Mouse (Mus musculus) stomach, postnatal 0 days (tissue): ENCODE data around the gene Tmem178b. TPM values are rescaled to one million over a fixed set of nuclear protein-coding genes. Genes with fewer than 3 reads are reported as not detected.

Experiments used
- ATAC-seq: fragments of 200-750 bp; cut with Nextera tagmentation; 2 replicates; pipeline ENCODE4 v1.8.0; 2017; ENCODE audit not compliant: low FRiP score, low TSS enrichment
- DNase-seq: peaks from one replicate; pipeline ENCODE4 v3.0.0-alpha.2; 2016; ENCODE audit warnings: low spot score
- H3K27ac ChIP-seq: fragments of 300-500 bp; sonication (generic); replicated peaks from 2 replicates; pipeline ENCODE4 v1.5.1; 2014; ENCODE audit warnings: mild to moderate bottlenecking, control low read depth
- H3K27me3 ChIP-seq: fragments of 300-500 bp; sonication (generic); 2 replicates; pipeline ENCODE4 v1.6.1; 2014; ENCODE audit warnings: low read length; ENCODE audit not compliant: control insufficient read depth, insufficient read depth
- H3K36me3 ChIP-seq: fragments of 300-500 bp; sonication (generic); 2 replicates; pipeline ENCODE4 v1.6.1; 2014; ENCODE audit warnings: low read length, mixed read lengths; ENCODE audit not compliant: control insufficient read depth, insufficient read depth
- H3K4me1 ChIP-seq: fragments of 300-500 bp; sonication (generic); replicated peaks from 2 replicates; pipeline ENCODE4 v1.6.1; 2014; ENCODE audit warnings: antibody characterized with exemption; ENCODE audit not compliant: control insufficient read depth, insufficient read depth
- H3K4me2 ChIP-seq: fragments of 300-500 bp; sonication (generic); replicated peaks from 2 replicates; pipeline ENCODE4 v1.6.1; 2014; ENCODE audit warnings: low read depth, mild to moderate bottlenecking, control low read depth, moderate library complexity
- H3K4me3 ChIP-seq: fragments of 300-500 bp; sonication (generic); 2 replicates; pipeline ENCODE4 v1.5.1; 2014; ENCODE audit warnings: low read depth, low read length, control low read depth
- H3K9ac ChIP-seq: fragments of 300-500 bp; sonication (generic); 2 replicates; pipeline ENCODE4 v1.6.1; 2014; ENCODE audit warnings: mild to moderate bottlenecking, low read length, control low read depth, mixed read lengths
- H3K9me3 ChIP-seq: fragments of 300-500 bp; sonication (generic); 2 replicates; pipeline ENCODE4 v1.6.1; 2016; ENCODE audit warnings: low read length; ENCODE audit not compliant: control insufficient read depth
- CTCF ChIP-seq: IDR thresholded peaks from 2 replicates; pipeline ENCODE4 v1.5.1; 2016; ENCODE audit warnings: antibody characterized with exemption, low read depth, mild to moderate bottlenecking, moderate library complexity
- EP300 ChIP-seq: optimal IDR thresholded peaks from 2 replicates; pipeline ENCODE3; 2016; ENCODE audit warnings: antibody characterized with exemption
- WGBS: fragments of 180-500 bp; shearing (Covaris S2); extraction: QIAGEN DNeasy Blood & Tissue Kit; methylation state at CpG from one replicate; pipeline ENCODE4 v1.1.7; 2014; 5-methylcytosine and 5-hydroxymethylcytosine counted together
- polyA plus RNA-seq: library from polyadenylated mRNA; unstranded; fragments of >200 nt; fragmentation: Nextera tagmentation; extraction: Ambion mirVana; gene quantifications from 2 replicates; pipeline ENCODE4 v1.2.1, GENCODE M21; 2015

Tmem178b gene
- polyA plus RNA-seq, 1 experiment from 2014 or later, result 0.67 TPM

DNA sequence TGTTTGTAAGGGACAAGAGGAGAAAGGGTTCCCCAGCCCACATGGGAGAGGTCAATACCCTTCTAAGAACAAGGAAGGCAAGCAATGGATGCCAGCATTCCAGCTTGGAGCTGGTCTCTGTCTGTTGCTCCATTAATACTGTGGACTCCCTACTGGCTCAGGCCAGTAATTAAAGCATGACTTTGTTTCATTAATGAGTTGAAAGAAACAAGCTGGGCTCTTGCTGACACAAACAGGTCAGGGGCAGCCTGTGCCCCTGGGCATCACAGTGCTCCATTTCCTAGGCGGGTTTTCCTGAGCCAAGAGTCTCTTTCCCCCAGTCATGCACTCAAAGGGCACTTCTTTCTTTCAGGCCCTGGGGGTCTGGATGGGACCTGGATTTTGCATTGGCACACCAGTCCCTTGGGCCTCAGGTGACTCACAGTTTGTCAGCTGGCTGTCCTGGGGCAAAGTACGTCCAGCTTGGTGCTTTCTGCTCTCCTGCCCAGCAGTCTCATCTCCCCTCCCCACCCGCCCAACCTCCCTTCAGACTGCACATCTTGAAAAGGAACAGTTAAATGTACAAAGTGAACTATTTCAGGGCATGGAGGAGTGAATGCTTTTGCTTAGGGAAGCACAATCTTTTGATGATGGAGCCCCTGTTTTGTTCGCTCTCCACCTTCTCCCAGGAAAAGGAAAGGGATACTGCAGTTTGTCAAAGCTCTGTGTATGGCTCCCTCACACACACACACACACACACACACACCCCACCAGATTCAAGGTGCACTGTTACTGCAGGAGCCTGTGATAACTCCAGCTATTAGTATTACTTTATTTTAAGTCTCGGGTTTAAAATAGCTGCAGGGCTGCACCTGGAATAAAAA lies 188.5 kb downstream of the Tmem178b start:
- H3K4me2 ChIP-seq, result no peak overlapping the region
- H3K4me1 ChIP-seq, result no peaks in the 10 kb centered on the region
- H3K4me3 ChIP-seq, result no peak overlapping the region
- H3K36me3 ChIP-seq, result no peaks in the 10 kb centered on the region
- ATAC-seq (no peak), DNase-seq (no peak)
- no peaks in the 10 kb centered on the region for H3K27me3 ChIP-seq
- TF ChIP-seq CTCF (no peak), EP300 (no peak)
- WGBS, result 79% methylated on average over 5 of the region's 5 CpGs
- no peaks in the 10 kb centered on the region for H3K9me3 ChIP-seq
- H3K9ac ChIP-seq, result no peak overlapping the region
- H3K27ac ChIP-seq, result no peak overlapping the region

DNA sequence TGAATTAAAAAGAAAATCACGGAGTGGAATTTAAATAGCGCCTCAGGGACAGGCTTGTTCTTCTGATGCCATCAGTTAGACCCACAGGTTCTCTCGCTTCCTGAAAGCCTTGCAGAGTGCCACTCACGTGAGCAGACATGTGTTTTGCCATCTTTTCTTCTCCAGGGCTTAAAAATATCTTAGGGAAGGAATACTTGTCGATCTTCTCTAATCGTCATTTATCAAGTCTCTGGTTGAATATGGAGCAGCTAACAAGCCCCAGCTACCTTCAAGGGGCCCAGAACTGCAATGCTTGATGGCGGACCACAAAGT lies 189.1 kb downstream of the Tmem178b start:
- no peak overlapping the region for H3K4me2 ChIP-seq
- WGBS, result 80% methylated on average over 7 of the region's 7 CpGs
- H3K36me3 ChIP-seq, result no peaks in the 10 kb centered on the region
- no peaks in the 10 kb centered on the region for H3K27me3 ChIP-seq
- H3K9me3 ChIP-seq, result no peaks in the 10 kb centered on the region
- ATAC-seq (no peak), DNase-seq (no peak)
- H3K9ac ChIP-seq, result no peak overlapping the region
- H3K4me1 ChIP-seq, result no peaks in the 10 kb centered on the region
- no peak overlapping the region for H3K4me3 ChIP-seq
- no peak overlapping the region for H3K27ac ChIP-seq
- TF ChIP-seq CTCF (no peak), EP300 (no peak)

DNA sequence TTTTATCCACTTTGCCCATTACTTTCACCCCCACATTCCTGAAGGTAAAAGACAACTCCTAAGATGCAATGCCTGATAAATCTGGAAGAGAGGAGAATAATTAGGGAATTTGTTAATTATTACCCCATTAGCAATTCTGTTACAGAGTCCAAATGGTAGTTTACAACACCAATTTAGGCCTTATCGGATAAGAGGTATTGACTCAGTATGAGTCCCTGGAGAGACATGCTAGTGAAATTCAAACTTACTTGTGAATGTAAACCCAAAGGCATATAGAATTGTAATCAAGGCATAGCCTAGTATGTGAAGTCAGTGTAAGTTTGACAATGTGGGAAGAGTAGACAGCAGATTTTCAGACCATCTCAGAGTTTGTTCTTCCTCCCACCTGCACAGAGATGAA lies 190.4 kb downstream of the Tmem178b start:
- H3K36me3 ChIP-seq, result no peaks in the 10 kb centered on the region
- no peak for DNase-seq
- no peak for TF ChIP-seq EP300
- TF ChIP-seq CTCF, result no peak
- H3K9me3 ChIP-seq, result no peaks in the 10 kb centered on the region
- H3K27me3 ChIP-seq, result no peaks in the 10 kb centered on the region
- no peak for ATAC-seq
- no peak overlapping the region for H3K27ac ChIP-seq
- no peak overlapping the region for H3K4me3 ChIP-seq
- no peak overlapping the region for H3K9ac ChIP-seq
- no peaks in the 10 kb centered on the region for H3K4me1 ChIP-seq
- 83% methylated on average over 1 of the region's 1 CpGs for WGBS
- H3K4me2 ChIP-seq, result no peak overlapping the region

DNA sequence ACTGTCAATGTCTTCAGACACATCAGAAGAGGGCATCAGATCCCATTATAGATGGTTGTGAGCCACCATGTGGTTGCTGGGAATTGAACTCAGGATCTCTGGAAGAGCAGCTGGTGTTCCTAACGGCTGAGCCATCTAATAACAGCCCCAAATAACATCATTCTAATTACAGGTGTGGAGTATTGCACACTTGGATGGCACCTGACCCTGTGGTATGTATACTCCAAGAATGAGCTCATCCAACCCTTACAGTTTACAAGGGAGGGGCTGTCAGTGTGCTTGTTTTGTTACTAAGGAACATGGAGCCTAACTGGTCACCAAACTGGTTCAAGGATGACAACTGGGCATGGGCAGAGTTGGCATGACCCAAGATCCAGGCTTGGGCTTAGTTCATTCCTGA lies 190.8 kb downstream of the Tmem178b start:
- H3K9me3 ChIP-seq, result no peaks in the 10 kb centered on the region
- ATAC-seq, result no peak
- no peak overlapping the region for H3K27ac ChIP-seq
- no peak overlapping the region for H3K4me3 ChIP-seq
- no peaks in the 10 kb centered on the region for H3K4me1 ChIP-seq
- no peak overlapping the region for H3K4me2 ChIP-seq
- H3K9ac ChIP-seq, result no peak overlapping the region
- no peaks in the 10 kb centered on the region for H3K27me3 ChIP-seq
- WGBS, result 70% methylated on average over 1 of the region's 1 CpGs
- H3K36me3 ChIP-seq, result no peaks in the 10 kb centered on the region
- DNase-seq, result no peak
- no peak for TF ChIP-seq CTCF
- TF ChIP-seq EP300, result no peak

DNA sequence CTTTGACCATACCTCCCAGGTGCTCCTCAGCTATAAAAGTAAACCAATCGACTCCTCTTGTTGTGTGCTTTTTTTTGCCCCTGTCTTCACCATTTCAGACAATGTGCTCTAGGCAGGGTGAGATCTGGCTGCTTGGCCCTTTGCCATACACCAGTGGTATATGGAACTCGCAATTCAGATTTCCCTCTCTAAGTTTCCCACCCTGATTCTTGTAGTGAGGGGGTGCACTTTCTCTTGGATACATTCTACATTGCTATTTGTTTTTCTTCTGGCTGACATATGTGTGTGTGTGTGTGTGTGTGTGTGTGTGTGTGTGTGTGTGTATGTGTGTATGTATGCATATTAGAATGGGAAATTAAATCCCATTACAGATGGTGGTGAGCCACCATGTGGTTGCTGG lies 191.3 kb downstream of the Tmem178b start:
- Histone ChIP-seq H3K36me3 (no peaks in the 10 kb centered on the region), H3K27ac (no peak overlapping the region), H3K4me3 (no peak overlapping the region), H3K9ac (no peak overlapping the region), H3K27me3 (no peaks in the 10 kb centered on the region), H3K4me2 (no peak overlapping the region), H3K9me3 (no peaks in the 10 kb centered on the region), H3K4me1 (no peaks in the 10 kb centered on the region)
- DNase-seq (no peak), ATAC-seq (no peak)
- TF ChIP-seq CTCF, result no peak
- TF ChIP-seq EP300, result no peak
- 52% methylated on average over 2 of the region's 2 CpGs for WGBS

DNA sequence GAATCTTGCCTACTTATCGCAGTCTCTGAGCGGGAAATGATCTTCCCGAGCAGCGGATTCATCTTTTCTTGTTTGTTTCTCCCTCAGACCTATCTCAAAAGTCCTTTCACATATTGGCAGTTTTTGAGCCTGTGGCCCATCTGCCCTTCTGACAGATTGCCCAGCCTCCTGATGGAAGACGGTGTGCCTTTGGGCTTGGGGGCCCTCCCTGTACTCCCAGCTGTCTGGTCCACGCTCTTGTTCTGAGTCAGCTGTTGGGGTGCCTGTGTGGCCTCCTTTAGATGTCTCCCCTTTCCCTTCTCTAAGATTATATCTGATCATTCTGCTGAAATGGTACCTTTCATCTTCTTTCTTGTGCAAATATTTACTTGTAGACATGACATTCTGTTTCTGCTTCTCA lies 195.4 kb downstream of the Tmem178b start:
- TF ChIP-seq EP300, result no peak
- TF ChIP-seq CTCF, result no peak
- Histone ChIP-seq H3K27me3 (no peaks in the 10 kb centered on the region), H3K4me3 (no peak overlapping the region), H3K36me3 (no peaks in the 10 kb centered on the region), H3K4me1 (no peaks in the 10 kb centered on the region), H3K9ac (no peak overlapping the region), H3K4me2 (no peak overlapping the region), H3K27ac (no peak overlapping the region), H3K9me3 (no peaks in the 10 kb centered on the region)
- DNase-seq (no peak), ATAC-seq (no peak)
- WGBS, result 22% methylated on average over 6 of the region's 6 CpGs
